Mouse (Mus musculus) limb, embryonic 12.5 days (tissue): Measurements from ENCODE around the gene Khdc1c. TPM values are rescaled to one million over a fixed set of nuclear protein-coding genes. Genes with fewer than 3 reads are reported as not detected.

Source experiments
- ATAC-seq: fragments of 200-750 bp; cut with Nextera tagmentation; 2 replicates; pipeline ENCODE4 v1.8.0; 2017; ENCODE audit warnings: low read depth, moderate TSS enrichment; ENCODE audit not compliant: insufficient number of reproducible peaks, insufficient read depth, low FRiP score, low TSS enrichment
- H3K27ac ChIP-seq: fragments of 300-500 bp; sonication (generic); 2 replicates; pipeline ENCODE4 v1.5.1; 2016; ENCODE audit warnings: mild to moderate bottlenecking, moderate library complexity
- H3K27me3 ChIP-seq: fragments of 300-500 bp; sonication (generic); 2 replicates; pipeline ENCODE4 v1.6.1; 2016; ENCODE audit warnings: mild to moderate bottlenecking, moderate library complexity
- H3K36me3 ChIP-seq: fragments of 300-500 bp; sonication (generic); 2 replicates; pipeline ENCODE4 v1.6.1; 2016; ENCODE audit warnings: mild to moderate bottlenecking, moderate library complexity
- H3K4me1 ChIP-seq: fragments of 300-500 bp; sonication (generic); replicated peaks from 2 replicates; pipeline ENCODE4 v1.6.1; 2016
- H3K4me2 ChIP-seq: fragments of 300-500 bp; sonication (generic); 2 replicates; pipeline ENCODE4 v1.6.1; 2016; ENCODE audit warnings: mild to moderate bottlenecking, moderate library complexity
- H3K4me3 ChIP-seq: fragments of 300-500 bp; sonication (generic); replicated peaks from 2 replicates; pipeline ENCODE4 v1.5.1; 2016; ENCODE audit warnings: mild to moderate bottlenecking
- H3K9ac ChIP-seq: fragments of 300-500 bp; sonication (generic); replicated peaks from 2 replicates; pipeline ENCODE4 v1.6.1; 2016; ENCODE audit warnings: mild to moderate bottlenecking, moderate library complexity
- H3K9me3 ChIP-seq: fragments of 300-500 bp; sonication (generic); 2 replicates; pipeline ENCODE4 v1.6.1; 2016; ENCODE audit warnings: mild to moderate bottlenecking, moderate library complexity
- WGBS: fragments of 180-500 bp; shearing (Covaris S2); methylation state at CpG from one replicate; pipeline ENCODE4 v1.1.7; 2016; 5-methylcytosine and 5-hydroxymethylcytosine counted together
- polyA plus RNA-seq: library from polyadenylated mRNA; unstranded; fragments of >200 nt; fragmentation: Nextera tagmentation; extraction: Ambion mirVana; gene quantifications from 2 replicates; pipeline ENCODE4 v1.2.1, GENCODE M21; 2016

The Khdc1c gene
- polyA plus RNA-seq, 1 experiment from 2014 or later = not detected

DNA sequence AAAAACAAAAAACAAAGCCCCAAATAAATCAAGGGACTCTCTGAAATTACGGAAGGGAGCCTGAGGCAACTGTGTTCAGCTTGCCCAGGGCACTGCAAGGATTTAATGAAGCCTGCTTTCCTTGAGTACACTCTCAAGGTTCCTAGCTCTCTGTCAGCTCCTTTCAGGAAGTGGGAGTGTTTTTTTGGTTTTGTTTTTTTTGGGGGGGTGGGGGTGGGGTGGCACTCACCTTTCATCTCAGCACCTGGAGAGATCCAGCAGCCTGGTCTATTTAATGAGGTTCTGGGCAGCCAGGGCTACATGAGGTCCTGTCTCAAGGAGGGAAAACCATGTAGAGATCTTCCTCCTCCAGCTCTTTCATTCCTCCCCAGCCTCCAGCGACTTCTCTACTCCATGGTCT, 18.8 kb upstream of the Khdc1c start, which contains the start of gene Khdc1a:
Khdc1a (plus strand) TSS at position 301 of the 400 bp plus-strand sequence.
- H3K36me3 ChIP-seq = no peaks in the 10 kb centered on the region
- no peak within 1 kb of the TSS for H3K27ac ChIP-seq
- H3K4me2 ChIP-seq = no peak within 1 kb of the TSS
- no peaks in the 10 kb centered on the region for H3K4me1 ChIP-seq
- no peak for ATAC-seq
- H3K4me3 ChIP-seq = no peak within 1 kb of the TSS
- no peak within 1 kb of the TSS for H3K9ac ChIP-seq
- H3K27me3 ChIP-seq = no peaks in the 10 kb centered on the region
- H3K9me3 ChIP-seq = no peaks in the 10 kb centered on the region
- 75% methylated on average over 2 of the region's 2 CpGs for WGBS

DNA sequence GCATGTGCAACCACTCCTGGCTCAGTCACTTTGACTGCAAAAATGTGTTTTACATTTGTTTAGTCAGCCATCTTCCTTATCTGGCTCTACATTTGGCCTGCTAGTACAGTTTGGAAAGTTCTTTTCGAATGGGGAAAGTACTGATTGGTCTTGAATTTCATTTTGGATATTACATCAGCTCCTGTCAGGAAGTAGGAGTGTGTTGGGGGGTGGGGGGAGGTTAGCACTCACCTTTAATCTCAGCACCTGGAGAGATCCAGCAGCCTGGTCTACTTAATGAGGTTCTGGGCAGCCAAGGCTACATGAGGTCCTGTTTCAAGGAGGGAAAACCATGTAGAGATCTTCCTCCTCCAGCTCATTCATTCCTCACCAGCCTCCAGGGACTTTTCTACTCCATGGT, 15.1 kb downstream of the Khdc1c start, which contains the start of gene Khdc1b:
Khdc1b (plus strand) TSS at position 301 of the 400 bp plus-strand sequence.
- Histone ChIP-seq H3K27ac (no peak within 1 kb of the TSS), H3K4me3 (no peak within 1 kb of the TSS), H3K4me2 (no peak within 1 kb of the TSS), H3K9me3 (0 out of 2 replicates have a peak, but pooled peaks cover 6% of the 10 kb centered on the region), H3K4me1 (no peaks in the 10 kb centered on the region), H3K36me3 (no peaks in the 10 kb centered on the region), H3K27me3 (no peaks in the 10 kb centered on the region), H3K9ac (no peak within 1 kb of the TSS)
- WGBS = 84% methylated on average over 1 of the region's 1 CpGs
- ATAC-seq = no peak

DNA sequence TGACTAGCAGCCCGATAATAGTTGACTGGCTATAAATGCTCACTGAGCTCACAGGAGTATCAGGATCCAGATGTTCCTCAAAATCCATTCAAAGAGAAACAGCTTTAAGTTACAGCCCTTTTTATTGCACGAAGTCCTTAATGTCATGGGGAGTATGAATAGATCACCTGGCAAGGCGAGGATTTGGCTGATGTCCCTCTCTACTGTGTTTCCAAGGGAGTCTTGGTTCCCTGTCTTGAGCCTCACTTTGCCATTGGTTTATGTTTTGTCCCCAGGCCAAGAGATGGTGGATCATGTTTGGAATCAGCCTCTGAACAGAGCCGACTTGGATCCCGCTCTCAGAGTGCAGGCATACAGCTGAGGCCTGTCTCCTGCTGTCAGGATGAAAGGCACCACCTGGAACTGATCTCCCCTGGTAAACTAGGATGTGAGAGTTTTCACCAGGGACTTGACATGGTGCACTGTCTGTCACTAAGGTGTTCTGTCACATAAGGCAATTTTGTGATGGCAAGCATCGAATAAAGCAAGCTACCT, 23.1 kb downstream of the Khdc1c start:
- ATAC-seq = no peak
- Histone ChIP-seq H3K27me3 (no peaks in the 10 kb centered on the region), H3K4me2 (no peak overlapping the region), H3K4me3 (no peak overlapping the region), H3K27ac (no peak overlapping the region), H3K9ac (no peak overlapping the region), H3K9me3 (no peaks in the 10 kb centered on the region), H3K36me3 (no peaks in the 10 kb centered on the region), H3K4me1 (no peaks in the 10 kb centered on the region)
- WGBS = 58% methylated on average over 6 of the region's 6 CpGs

DNA sequence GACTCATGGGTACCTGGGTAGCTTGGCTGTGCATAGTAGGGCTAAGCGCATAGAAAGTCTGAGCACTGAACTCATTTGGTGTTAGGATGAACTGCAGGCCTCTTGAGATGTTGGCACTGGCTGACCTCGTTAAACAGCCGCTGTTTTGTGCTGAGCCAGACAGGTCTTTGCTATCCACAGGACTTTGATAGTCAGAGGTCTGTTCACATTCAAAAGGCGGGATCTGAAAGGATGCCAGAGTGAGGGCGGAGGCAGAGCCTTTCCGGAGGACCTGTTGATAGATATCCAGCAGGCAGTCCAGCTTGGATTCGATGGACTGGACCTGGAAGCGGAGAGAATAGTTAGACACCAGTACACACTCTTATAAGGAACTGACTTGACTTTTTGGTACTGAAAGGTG, 34.7 kb downstream of the Khdc1c start:
- ATAC-seq = no peak
- H3K27me3 ChIP-seq = no peaks in the 10 kb centered on the region
- H3K9me3 ChIP-seq = no peaks in the 10 kb centered on the region
- H3K27ac ChIP-seq = no peak overlapping the region
- H3K9ac ChIP-seq = no peak overlapping the region
- no peaks in the 10 kb centered on the region for H3K4me1 ChIP-seq
- H3K36me3 ChIP-seq = no peaks in the 10 kb centered on the region
- H3K4me2 ChIP-seq = no peak overlapping the region
- 82% methylated on average over 8 of the region's 8 CpGs for WGBS
- no peak overlapping the region for H3K4me3 ChIP-seq

DNA sequence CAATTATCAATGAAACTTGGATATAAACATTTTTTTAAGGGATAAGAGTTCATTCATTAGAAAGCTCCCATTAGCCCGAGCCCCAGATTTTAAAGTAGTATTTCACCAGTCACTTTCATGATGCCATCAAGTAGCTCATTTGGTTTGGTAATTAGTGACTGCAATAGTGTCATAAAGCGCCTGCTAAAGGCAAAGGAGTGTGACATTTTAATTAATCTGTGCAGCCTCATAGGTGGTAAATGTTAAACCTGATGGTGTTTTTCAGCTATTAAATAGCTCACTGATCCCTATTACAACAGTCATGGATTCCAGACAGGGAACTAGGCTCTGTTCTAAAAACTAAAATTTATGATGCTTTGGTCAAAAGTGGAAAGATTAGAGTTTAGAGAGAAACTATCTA, 39.1 kb downstream of the Khdc1c start:
- no peaks in the 10 kb centered on the region for H3K27me3 ChIP-seq
- no peaks in the 10 kb centered on the region for H3K36me3 ChIP-seq
- no peak overlapping the region for H3K27ac ChIP-seq
- WGBS = 36% methylated on average over 2 of the region's 2 CpGs
- H3K9ac ChIP-seq = no peak overlapping the region
- no peaks in the 10 kb centered on the region for H3K4me1 ChIP-seq
- no peaks in the 10 kb centered on the region for H3K9me3 ChIP-seq
- H3K4me2 ChIP-seq = no peak overlapping the region
- H3K4me3 ChIP-seq = no peak overlapping the region
- ATAC-seq = no peak

DNA sequence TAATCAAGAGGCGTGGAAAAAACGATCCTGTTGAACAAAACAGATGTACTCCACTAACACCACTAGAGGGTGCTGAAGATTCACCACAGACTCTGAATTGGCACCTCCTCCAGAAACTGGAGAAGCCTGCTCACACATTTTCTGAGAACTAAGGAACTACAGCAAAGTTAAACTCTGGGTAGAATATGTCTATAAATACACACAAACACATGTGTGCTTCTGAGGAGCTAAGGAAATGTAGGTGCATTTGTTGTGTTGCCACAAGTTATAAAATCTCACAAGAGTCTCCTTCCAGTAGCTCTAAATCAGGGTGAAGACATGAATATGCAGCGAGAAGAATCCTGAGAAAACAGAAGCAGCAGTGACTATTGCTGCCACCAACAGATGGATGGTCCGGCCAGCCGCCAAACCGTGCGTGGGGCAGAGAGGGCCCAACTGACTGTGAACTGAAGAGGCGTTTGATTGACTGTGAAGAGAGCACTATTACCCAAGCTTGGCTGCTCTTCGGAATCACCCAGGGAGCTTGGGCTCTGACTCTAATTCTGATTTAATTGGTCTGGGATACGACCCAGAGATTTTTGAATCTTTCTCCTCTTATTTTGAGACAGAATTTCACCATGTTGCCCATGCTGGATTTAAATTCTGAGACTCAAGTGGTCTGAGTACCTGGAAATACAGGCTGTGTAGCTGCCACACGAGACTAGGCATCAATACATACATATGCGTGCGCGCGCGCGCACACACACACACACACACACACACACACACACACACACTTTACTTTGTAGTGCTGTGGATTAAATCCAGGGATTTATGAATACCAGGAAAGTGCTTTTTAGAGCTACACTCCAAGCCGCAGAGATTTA, 43.4 kb downstream of the Khdc1c start:
- Histone ChIP-seq H3K4me3 (no peak overlapping the region), H3K9me3 (no peaks in the 10 kb centered on the region), H3K27me3 (no peaks in the 10 kb centered on the region), H3K27ac (no peak overlapping the region), H3K4me1 (no peaks in the 10 kb centered on the region), H3K4me2 (no peak overlapping the region), H3K36me3 (no peaks in the 10 kb centered on the region), H3K9ac (no peak overlapping the region)
- no peak for ATAC-seq
- 51% methylated on average over 18 of the region's 18 CpGs for WGBS

DNA sequence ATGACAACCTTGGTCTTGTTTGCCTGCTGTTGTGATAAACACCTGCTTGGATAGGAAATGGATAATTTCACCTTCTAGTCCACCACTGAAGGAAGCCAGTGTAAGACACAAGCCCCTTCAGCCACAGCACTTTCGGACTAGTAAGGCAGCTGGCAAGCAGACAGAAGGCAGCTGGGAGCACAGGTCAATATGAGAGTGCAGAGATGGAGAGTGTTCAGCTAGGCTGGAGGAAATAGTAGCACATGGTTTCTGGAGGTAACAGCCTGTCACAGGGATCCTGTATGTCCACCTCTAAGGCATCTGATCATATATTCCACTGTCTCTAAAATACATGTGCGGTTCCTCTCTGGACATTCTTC, 44.0 kb downstream of the Khdc1c start:
- Histone ChIP-seq H3K27me3 (no peaks in the 10 kb centered on the region), H3K4me2 (no peak overlapping the region), H3K36me3 (no peaks in the 10 kb centered on the region), H3K4me3 (no peak overlapping the region), H3K4me1 (no peaks in the 10 kb centered on the region), H3K9ac (no peak overlapping the region), H3K9me3 (no peaks in the 10 kb centered on the region), H3K27ac (no peak overlapping the region)
- ATAC-seq = no peak
- 88% methylated on average over 2 of the region's 2 CpGs for WGBS

DNA sequence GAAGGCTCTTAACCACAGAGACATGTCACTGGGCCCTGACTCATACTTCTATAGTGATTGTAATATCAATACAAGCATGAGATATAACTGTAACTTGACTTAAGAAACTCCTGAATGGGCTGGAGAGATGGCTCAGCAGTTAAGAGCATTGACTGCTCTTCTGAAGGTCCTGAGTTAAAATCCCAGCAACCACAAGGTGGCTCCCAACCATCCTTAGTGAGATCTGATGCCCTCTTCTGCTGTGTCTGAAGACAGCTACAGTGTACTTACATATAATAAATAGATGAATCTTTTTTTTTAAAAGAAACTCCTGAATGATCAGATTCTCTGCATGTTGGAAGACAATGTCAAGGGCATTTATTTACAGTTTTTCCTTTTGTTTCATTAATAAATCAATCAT, 51.2 kb downstream of the Khdc1c start:
- H3K4me3 ChIP-seq = no peak overlapping the region
- H3K9me3 ChIP-seq = no peaks in the 10 kb centered on the region
- no peaks in the 10 kb centered on the region for H3K36me3 ChIP-seq
- H3K9ac ChIP-seq = no peak overlapping the region
- no peaks in the 10 kb centered on the region for H3K27me3 ChIP-seq
- H3K4me2 ChIP-seq = no peak overlapping the region
- no peak overlapping the region for H3K27ac ChIP-seq
- no peak for ATAC-seq
- no peaks in the 10 kb centered on the region for H3K4me1 ChIP-seq

Other genes with a start within 250 kb of the Khdc1c start
- 9.1 and 11.3 TPM in 2 replicates for gene Tmem14a, start 149.8 kb upstream of the Khdc1c start, polyA plus RNA-seq
- gene Gsta3, start 127.7 kb upstream of the Khdc1c start, polyA plus RNA-seq = 0.37 and 0.38 TPM in 2 replicates
- not detected in 2 replicates for gene Khdc1a, start 18.7 kb upstream of the Khdc1c start, polyA plus RNA-seq
- gene Khdc1b, start 15.2 kb downstream of the Khdc1c start, polyA plus RNA-seq = 0.18 and 0.20 TPM in 2 replicates